Mouse (Mus musculus) bone marrow macrophage, adult 2 months (primary cell): Measurements from ENCODE around the gene Prkcg. TPM values are rescaled to one million over a fixed set of nuclear protein-coding genes. Genes with fewer than 3 reads are reported as not detected.

Experiments used
- H3K27ac ChIP-seq: 2 replicates; pipeline ENCODE4 v1.5.1; 2012; ENCODE audit warnings: low read depth, low read length; ENCODE audit not compliant: insufficient read depth
- H3K4me1 ChIP-seq: 2 replicates; pipeline ENCODE4 v1.6.1; 2012; ENCODE audit warnings: low read length; ENCODE audit not compliant: control insufficient read depth, insufficient read depth
- H3K4me3 ChIP-seq: 2 replicates; pipeline ENCODE4 v1.5.1; 2012; ENCODE audit warnings: mild to moderate bottlenecking, low read length, moderate library complexity; ENCODE audit not compliant: insufficient read depth
- CTCF ChIP-seq: IDR thresholded peaks from 2 replicates; pipeline ENCODE4 v1.5.1; 2012; ENCODE audit warnings: low read depth, mild to moderate bottlenecking, low read length, moderate library complexity
- POLR2A ChIP-seq: IDR thresholded peaks from 2 replicates; pipeline ENCODE4 v1.6.1; 2012; ENCODE audit warnings: mild to moderate bottlenecking, low read depth, low read length, borderline replicate concordance
- polyA plus RNA-seq: library from polyadenylated mRNA; stranded (reverse); fragments of >200 nt; gene quantifications from 2 replicates; pipeline ENCODE4 v1.2.4, GENCODE M21; 2012; ENCODE audit not compliant: missing spikeins, insufficient read depth, insufficient read length

Prkcg gene
- polyA plus RNA-seq, 1 experiment: 1.6 TPM

DNA sequence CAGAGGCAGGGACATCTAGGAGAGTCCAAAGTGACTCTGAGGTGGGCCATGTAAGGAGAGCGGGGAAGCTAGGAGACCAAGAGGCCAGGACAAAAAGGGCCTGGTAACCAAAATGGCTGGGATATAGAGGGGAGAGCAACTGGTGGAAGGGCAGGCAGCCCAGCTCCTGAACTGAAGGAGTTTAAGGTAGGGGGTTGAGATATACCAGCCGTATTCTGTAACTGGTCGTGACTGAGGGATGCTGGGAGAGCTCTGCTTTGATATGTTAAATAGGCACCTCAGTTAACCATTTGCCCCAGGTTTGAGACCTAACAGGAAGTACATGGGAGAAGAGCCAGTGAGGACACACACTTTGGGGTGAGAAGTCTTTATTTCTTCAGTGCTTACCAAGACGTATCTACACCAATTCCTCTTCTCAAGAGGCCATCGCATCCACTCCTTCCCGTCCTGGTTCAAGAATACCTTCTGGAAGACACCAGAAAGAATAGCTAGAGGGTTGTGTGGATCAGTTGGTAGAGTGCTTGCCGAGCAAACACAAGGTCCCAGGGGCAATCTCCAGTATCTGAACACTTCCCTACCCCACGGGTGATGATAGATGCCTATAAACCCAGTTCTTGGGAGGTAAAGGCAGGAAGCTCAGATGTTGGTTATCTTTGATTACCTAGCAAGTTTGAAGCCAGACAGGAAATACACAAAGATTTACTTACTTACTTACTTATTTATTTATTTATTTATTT is 12.1 kb downstream of the Prkcg start:
- peaks cover 35% of the 10 kb centered on the region for H3K4me1 ChIP-seq

DNA sequence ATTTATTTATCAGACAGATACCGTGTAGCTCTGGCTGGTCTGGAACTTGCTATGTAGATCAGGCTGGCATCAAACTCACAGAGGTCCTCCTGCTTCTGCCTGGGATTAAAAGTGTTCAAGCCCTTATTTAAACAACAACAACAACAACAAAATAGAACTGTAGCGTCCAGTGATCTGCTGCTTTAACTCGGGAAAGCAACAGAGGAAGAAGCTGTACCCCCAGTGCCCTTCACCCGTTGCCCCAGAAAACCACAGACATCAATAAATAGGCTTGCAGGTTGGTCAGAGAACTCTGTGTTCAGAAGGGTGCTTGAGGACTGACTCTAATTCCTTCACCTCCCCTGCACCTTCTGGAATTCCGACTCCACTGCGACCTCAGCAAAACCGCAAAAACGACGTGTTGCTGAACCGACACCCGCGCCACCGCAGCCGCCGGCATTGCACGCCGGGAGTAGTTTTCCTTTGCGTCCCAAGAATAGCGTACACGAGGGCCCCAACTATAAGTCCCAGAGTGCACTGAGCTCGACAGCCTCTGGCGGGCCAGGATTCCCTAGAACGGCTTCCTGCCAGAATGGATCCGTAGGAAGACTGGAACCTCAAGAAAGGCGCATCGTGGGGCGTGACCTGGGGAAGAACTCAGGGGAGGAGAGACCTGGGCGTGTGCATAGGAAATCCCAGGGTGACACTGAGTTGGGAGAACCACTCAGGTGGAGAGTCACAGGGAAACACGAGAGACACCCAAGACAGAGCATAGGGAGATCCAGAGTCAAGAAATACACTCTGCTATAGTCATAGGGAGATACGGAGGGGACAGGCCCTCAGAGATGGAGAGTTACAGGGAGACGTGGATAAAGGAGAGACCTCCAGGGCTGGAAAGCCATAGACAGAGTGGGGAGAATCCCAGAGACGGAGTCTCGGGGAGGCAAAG is 12.9 kb downstream of the Prkcg start:
- H3K4me1 ChIP-seq: peaks cover 27% of the 10 kb centered on the region
- TF ChIP-seq CTCF (no peak), POLR2A (no peak)
- no peak overlapping the region for H3K27ac ChIP-seq
- peak overlapping the region; percentile 51 for H3K4me3 ChIP-seq

More for the DNA sequence above, 12.1 kb downstream of the Prkcg start:
- H3K27ac ChIP-seq: no peak overlapping the region
- TF ChIP-seq CTCF (no peak), POLR2A (no peak)
- no peak overlapping the region for H3K4me3 ChIP-seq

DNA sequence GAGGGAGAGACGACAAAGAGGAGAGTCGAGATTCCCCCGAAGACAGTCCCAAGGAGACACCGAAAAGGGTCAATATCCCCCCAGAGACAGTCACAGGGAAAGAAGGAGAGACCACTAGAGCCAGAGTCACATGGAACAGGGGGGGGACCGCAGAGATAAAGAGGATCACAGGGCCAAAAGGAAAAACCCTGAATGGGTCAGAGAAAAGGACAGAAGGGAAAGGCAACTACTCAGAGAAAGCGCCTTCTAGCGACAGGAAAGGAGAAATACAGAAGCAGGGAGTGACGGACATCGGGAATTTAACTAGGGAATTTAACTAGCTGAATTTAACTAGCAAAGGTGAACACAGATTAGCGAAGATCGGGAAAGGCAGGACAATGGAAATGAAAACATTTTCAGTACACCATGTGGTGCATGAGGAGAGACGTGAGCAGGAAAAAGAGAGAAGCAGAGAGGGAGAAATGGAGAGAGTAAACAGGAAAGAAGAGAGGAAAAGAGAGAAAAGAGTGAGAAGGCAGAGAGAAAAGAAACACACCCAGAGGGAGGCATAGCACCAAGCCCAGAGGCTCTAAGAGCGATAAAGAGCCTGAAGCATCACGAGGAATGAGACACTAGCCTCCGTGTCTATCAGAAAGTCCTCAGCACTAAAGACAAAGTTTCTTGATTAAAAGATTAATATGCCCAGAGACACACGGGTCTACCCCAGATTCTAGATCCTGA is 13.7 kb downstream of the Prkcg start:
- peak overlapping the region; percentile 51 for H3K4me3 ChIP-seq
- TF ChIP-seq CTCF (peak; percentile 34; the same call in 1 of the 2 replicates), POLR2A (no peak)

DNA sequence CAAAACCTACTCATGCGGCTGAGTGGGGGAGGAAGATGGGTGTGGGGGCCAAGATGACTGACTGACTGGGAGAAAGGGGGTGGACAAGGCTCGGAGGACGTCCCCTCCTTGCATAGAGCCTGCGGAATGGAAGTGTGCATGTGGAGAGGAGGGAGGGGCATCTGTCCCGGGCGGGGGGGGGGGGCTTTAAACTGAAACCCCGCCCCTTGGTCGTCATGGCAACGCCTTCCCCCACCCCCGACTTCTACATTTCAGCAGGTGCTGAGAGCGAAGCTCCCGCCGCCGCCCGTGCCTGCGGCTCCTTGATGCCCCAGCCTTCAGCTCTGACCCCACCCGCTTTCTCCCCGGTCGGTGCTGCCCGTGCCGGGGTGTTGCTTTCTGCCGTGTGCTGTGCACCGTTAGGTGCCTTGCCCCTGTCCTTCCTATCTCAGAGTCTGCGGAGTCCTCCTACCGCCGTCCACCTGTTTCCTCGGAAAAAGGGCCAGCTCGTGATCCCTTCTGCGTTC is 14.3 kb downstream of the Prkcg start:
- TF ChIP-seq POLR2A: no peak
- no peak for TF ChIP-seq CTCF
- Histone ChIP-seq H3K27ac (no peak overlapping the region), H3K4me1 (peaks cover 15% of the 10 kb centered on the region), H3K4me3 (peak overlapping the region; percentile 52)

More for the DNA sequence above, 13.7 kb downstream of the Prkcg start:
- Histone ChIP-seq H3K27ac (no peak overlapping the region), H3K4me1 (peaks cover 21% of the 10 kb centered on the region)

DNA sequence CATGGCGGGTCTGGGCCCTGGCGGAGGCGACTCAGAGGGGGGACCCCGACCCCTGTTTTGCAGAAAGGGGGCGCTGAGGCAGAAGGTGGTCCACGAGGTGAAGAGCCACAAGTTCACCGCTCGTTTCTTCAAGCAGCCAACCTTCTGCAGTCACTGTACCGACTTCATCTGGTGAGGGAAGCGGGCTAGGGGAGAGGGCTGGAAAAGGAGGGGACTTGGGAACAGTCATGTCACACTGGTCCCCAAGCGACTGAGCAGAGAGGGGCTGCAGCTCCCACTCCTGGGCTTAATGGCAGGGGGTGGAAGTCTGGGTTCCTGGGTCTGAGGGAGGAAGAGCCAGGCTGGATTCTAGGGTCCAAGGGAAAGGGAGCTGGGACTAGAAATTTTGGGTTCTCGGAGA is 14.8 kb downstream of the Prkcg start:
- TF ChIP-seq POLR2A: no peak
- no peak for TF ChIP-seq CTCF
- Histone ChIP-seq H3K27ac (no peak overlapping the region), H3K4me3 (peak overlapping the region; percentile 52), H3K4me1 (peaks cover 17% of the 10 kb centered on the region)

DNA sequence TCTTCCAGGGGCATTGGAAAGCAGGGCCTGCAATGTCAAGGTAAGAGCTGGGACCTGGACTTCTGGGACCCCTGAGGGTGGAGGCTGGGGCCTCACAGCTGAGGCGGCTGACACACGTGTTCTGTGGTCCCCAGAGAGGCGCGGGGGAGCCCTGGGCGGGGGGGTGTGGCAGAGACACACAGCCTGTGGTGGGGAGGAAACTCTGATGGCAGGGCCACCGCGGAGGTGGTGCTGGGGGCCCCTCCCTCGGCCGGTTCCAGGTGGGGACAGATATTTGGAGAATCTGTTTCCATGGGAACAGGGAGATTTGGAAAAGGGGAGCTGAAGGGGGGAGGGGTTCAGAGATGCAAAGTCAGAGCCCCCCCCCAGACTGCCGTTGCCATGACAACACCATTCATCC is 15.3 kb downstream of the Prkcg start:
- TF ChIP-seq CTCF: no peak
- Histone ChIP-seq H3K4me3 (no peak overlapping the region), H3K27ac (no peak overlapping the region), H3K4me1 (peaks cover 19% of the 10 kb centered on the region)

DNA sequence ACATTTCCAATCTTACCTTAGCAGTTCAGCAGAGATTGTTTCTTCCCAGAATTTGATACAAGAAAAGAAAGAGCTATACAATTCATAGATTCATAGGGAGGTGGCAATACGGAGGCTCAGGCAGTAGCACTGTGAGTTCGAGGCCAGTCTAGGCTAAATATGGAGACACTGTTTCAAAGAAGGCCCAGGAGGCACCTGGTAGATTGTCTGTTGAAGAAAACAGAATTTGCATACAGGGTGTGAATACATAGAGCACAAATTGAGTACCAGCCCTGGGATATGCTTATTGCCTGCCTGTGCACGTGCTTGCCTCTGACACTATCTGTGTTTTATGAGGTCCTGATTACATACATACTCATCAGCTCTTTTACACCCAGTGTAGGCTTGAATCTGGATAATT is 17.4 kb downstream of the Prkcg start:
- no peak for TF ChIP-seq POLR2A
- no peak for TF ChIP-seq CTCF
- H3K27ac ChIP-seq: no peak overlapping the region
- no peak overlapping the region for H3K4me3 ChIP-seq
- peaks cover 15% of the 10 kb centered on the region for H3K4me1 ChIP-seq

DNA sequence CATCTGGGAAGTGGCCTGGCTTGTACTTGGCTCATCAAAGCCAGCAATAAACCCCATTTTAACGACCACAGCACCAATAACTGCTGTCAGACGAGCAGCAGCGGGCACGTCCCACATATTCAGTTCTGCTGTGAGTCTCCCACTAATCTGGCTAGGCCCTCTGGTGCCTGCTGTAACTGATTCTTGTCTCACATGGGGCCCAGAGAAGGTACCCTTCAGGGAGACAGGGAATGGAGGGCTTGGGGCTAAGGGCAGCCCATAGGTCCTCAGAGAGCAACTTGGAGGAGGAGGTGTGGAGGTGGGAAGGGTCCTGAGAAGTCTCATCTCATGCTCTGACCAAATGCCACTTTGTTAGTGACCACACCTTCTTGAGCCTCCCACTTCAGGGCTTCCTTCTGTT is 19.7 kb downstream of the Prkcg start:
- H3K27ac ChIP-seq: no peak overlapping the region
- H3K4me1 ChIP-seq: peaks cover 4% of the 10 kb centered on the region
- H3K4me3 ChIP-seq: no peak overlapping the region
- TF ChIP-seq CTCF (no peak), POLR2A (no peak)

DNA sequence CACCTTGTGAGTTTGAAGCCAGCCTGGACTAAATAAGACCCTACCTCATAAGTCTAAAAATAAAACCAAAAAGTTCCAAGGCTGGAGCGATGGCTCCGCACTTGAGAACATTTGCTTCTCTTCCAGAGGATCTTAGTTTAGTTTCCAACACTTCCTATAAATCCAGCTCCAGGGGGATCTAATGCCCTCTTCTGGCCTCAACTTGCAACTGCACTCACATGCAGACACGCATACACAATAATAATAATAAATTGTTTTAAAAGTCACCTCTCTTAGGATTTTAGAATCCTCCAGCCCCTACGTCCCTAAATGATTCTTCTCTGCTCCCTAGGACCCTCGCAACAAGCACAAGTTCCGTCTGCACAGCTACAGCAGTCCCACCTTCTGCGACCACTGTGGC is 21.3 kb downstream of the Prkcg start:
- no peak for TF ChIP-seq POLR2A
- H3K4me1 ChIP-seq: peaks cover 4% of the 10 kb centered on the region
- H3K4me3 ChIP-seq: no peak overlapping the region

More for the DNA sequence above, 21.3 kb downstream of the Prkcg start:
- H3K27ac ChIP-seq: no peak overlapping the region
